Mouse (Mus musculus) liver, embryonic 14.5 days (tissue): ENCODE data around the gene Lman2.

Source experiments
- CTCF ChIP-seq: IDR thresholded peaks from 2 replicates; pipeline ENCODE4 v1.5.1; 2016; ENCODE audit warnings: antibody characterized with exemption, low read depth, control low read depth
- EP300 ChIP-seq: IDR thresholded peaks from 2 replicates; pipeline ENCODE4 v1.6.1; 2016; ENCODE audit warnings: antibody characterized with exemption, low read depth

DNA sequence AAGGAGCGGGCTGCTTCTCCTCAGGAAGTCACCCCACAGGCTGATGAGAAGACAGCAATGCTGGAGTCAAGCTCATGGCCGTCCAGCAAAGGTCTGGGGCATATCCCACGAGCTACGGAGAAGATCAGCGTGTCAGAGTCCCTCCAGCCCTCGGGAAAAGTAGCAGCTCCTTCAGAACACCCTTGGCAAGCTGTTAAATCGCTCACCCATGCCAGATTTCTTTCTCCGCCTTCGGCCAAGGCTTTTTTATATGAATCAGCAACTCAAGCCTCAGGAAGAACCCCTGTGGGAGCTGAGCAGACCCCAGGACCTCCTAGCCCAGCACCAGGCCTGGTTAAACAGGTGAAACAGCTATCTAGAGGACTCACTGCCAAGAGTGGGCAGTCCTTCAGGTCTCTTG, 49.5 kb downstream of the Lman2 start:
- TF ChIP-seq CTCF (no peak), EP300 (no peak)
